In genomic region chr13:63572453-63573255, GRCm38 (mm10) we compare ENCODE assay signal across 8 mouse cellular contexts. TPM values are rescaled to one million over a fixed set of nuclear protein-coding genes. Genes with fewer than 3 reads are reported as not detected.
A peak's percentile ranks its signal among the peaks of the same experiment; 100 is the strongest.
DNase-seq lines count a peak whose midpoint lies in the region; ATAC-seq and TF ChIP-seq lines count a peak whose summit lies in the region.

No protein-coding gene starts in this region.

- H3K4me2 ChIP-seq in kidney, embryonic 15.5 days, result peak overlapping the region; percentile 100
- peak overlapping the region; percentile 96 for H3K4me2 ChIP-seq in forebrain, postnatal 0 days (ENCODE audit: low read depth)

- TF ChIP-seq CTCF in forebrain, postnatal 0 days (IDR thresholded peaks at IDR 0.05; ENCODE audit: low read depth), result no peak

- H3K27me3 ChIP-seq in kidney, embryonic 15.5 days, result peaks cover 60% of the 10 kb centered on the region
- peaks cover 29% of the 10 kb centered on the region for H3K27me3 ChIP-seq in forebrain, postnatal 0 days (ENCODE audit: insufficient read depth, low read length)

- under 1% methylated on average over 67 of the region's 67 CpGs for WGBS in kidney, embryonic 15.5 days
- 2% methylated on average over 67 of the region's 67 CpGs for WGBS in forebrain, postnatal 0 days

- DNase-seq in kidney, adult 11 months, result no peak
- DNase-seq in cerebellum, adult 18-20 months, result peak; percentile 43 to 59
- peak; percentile 66 for DNase-seq in forebrain, postnatal 0 days
- peak; percentile 31 for DNase-seq in kidney, postnatal 14 days
- peak; percentile 17 for DNase-seq in lung, postnatal 14 days
- peak; percentile 48 to 55 for DNase-seq in right cerebral cortex, postnatal 36 days (ENCODE audit: low spot score in 2 of 2)
- no peak for DNase-seq in urinary bladder, postnatal 14 days (ENCODE audit: low spot score)

- peak overlapping the region; percentile 75 for H3K9ac ChIP-seq in kidney, embryonic 15.5 days
- H3K9ac ChIP-seq in forebrain, postnatal 0 days, result peak overlapping the region; percentile 73

- no peaks in the 10 kb centered on the region for H3K36me3 ChIP-seq in kidney, embryonic 15.5 days
- H3K36me3 ChIP-seq in forebrain, postnatal 0 days (ENCODE audit: insufficient read depth), result no peaks in the 10 kb centered on the region

- peak overlapping the region; percentile 73 for H3K4me3 ChIP-seq in kidney, embryonic 15.5 days (replicated peaks)
- peak overlapping the region; percentile 76 for H3K4me3 ChIP-seq in forebrain, postnatal 0 days (ENCODE audit: low read depth, low read length)

- peaks cover 46% of the 10 kb centered on the region for H3K4me1 ChIP-seq in kidney, embryonic 15.5 days
- H3K4me1 ChIP-seq in forebrain, postnatal 0 days (ENCODE audit: insufficient read depth), result 0 out of 2 replicates have a peak, but pooled peaks cover 13% of the 10 kb centered on the region

- no peaks in the 10 kb centered on the region for H3K9me3 ChIP-seq in kidney, embryonic 15.5 days (replicated peaks)
- H3K9me3 ChIP-seq in forebrain, postnatal 0 days (ENCODE audit: low read length), result no peaks in the 10 kb centered on the region

- ATAC-seq in kidney, embryonic 15.5 days (replicated peaks; ENCODE audit: low FRiP score), result peak; percentile 34; the same call in 1 of the 2 replicates
- ATAC-seq in forebrain, postnatal 0 days, result peak; percentile 55

- peak overlapping the region; percentile 75 for H3K27ac ChIP-seq in kidney, embryonic 15.5 days
- H3K27ac ChIP-seq in forebrain, postnatal 0 days (ENCODE audit: low read depth, low read length), result peak overlapping the region; percentile 70

RNA-seq across cellular contexts. Expression of gene Ptch1, which starts 0.7 kb away (rescaled TPM):
- 15.8 and 17.3 TPM in 2 replicates for polyA plus RNA-seq in kidney, embryonic 15.5 days (2015; fragmentation: Nextera tagmentation; extraction: Ambion mirVana)
- total RNA-seq in forebrain, postnatal 0 days (2014; rRNA removed), result 11.7 and 26.5 TPM in 2 replicates
- 2.7 and 4.8 TPM in 2 replicates for polyA plus RNA-seq in forebrain, postnatal 0 days (2015; fragmentation: Nextera tagmentation; extraction: Ambion mirVana)

Comparison
In these comparisons a context has a peak if more than half of its experiments do, and no peak if none do; other contexts are left out.
1. DNase-seq: peak in cerebellum, adult 18-20 months (2 of 2), forebrain, postnatal 0 days (single experiment), kidney, postnatal 14 days (single experiment), lung, postnatal 14 days (single experiment) and right cerebral cortex, postnatal 36 days (2 of 2); none in kidney, adult 11 months (single experiment) and urinary bladder, postnatal 14 days (single experiment).